Mouse (Mus musculus) embryonic facial prominence, embryonic 12.5 days (tissue): ENCODE measurements around the gene Fam25c. TPM values are rescaled to one million over a fixed set of nuclear protein-coding genes. Genes with fewer than 3 reads are reported as not detected.
A peak's percentile ranks its signal among the peaks of the same experiment; 100 is the strongest.

Source experiments
- ATAC-seq: fragments of 200-750 bp; cut with Nextera tagmentation; 2 replicates; pipeline ENCODE4 v1.8.0; 2017; ENCODE audit not compliant: insufficient number of reproducible peaks, insufficient read depth, low FRiP score, low TSS enrichment
- H3K27ac ChIP-seq: fragments of 300-500 bp; sonication (generic); 2 replicates; pipeline ENCODE4 v1.5.1; 2016; ENCODE audit warnings: mild to moderate bottlenecking
- H3K27me3 ChIP-seq: fragments of 300-500 bp; sonication (generic); 2 replicates; pipeline ENCODE4 v1.6.1; 2016; ENCODE audit warnings: mild to moderate bottlenecking, moderate library complexity
- H3K36me3 ChIP-seq: fragments of 300-500 bp; sonication (generic); 2 replicates; pipeline ENCODE4 v1.6.1; 2016; ENCODE audit warnings: mild to moderate bottlenecking
- H3K4me1 ChIP-seq: fragments of 300-500 bp; sonication (generic); 2 replicates; pipeline ENCODE4 v1.6.1; 2016
- H3K4me2 ChIP-seq: fragments of 300-500 bp; sonication (generic); replicated peaks from 2 replicates; pipeline ENCODE4 v1.6.1; 2016; ENCODE audit warnings: mild to moderate bottlenecking, moderate library complexity
- H3K4me3 ChIP-seq: fragments of 300-500 bp; sonication (generic); 2 replicates; pipeline ENCODE4 v1.5.1; 2016; ENCODE audit warnings: mild to moderate bottlenecking
- H3K9ac ChIP-seq: fragments of 300-500 bp; sonication (generic); 2 replicates; pipeline ENCODE4 v1.6.1; 2016; ENCODE audit warnings: mild to moderate bottlenecking, moderate library complexity
- H3K9me3 ChIP-seq: fragments of 300-500 bp; sonication (generic); 2 replicates; pipeline ENCODE4 v1.6.1; 2016; ENCODE audit warnings: mild to moderate bottlenecking, moderate library complexity
- WGBS: fragments of 180-500 bp; shearing (Covaris S2); methylation state at CpG from one replicate; pipeline ENCODE4 v1.1.7; 2016; 5-methylcytosine and 5-hydroxymethylcytosine counted together
- polyA plus RNA-seq: library from polyadenylated mRNA; unstranded; fragments of >200 nt; fragmentation: Nextera tagmentation; extraction: Ambion mirVana; gene quantifications from 2 replicates; pipeline ENCODE4 v1.2.1, GENCODE M21; 2016

Fam25c gene
- polyA plus RNA-seq, 1 experiment from 2014 or later, result not detected

GRCm38 (mm10) chr14:34362726-34363445 is 7.7 kb upstream of the Fam25c start:
- H3K27ac ChIP-seq, result no peak overlapping the region
- peaks cover 4% of the 10 kb centered on the region; the same call in 1 of the 2 replicates for H3K4me1 ChIP-seq
- H3K4me2 ChIP-seq, result peak overlapping the region; percentile 61
- peaks cover 17% of the 10 kb centered on the region for H3K27me3 ChIP-seq
- H3K36me3 ChIP-seq, result no peaks in the 10 kb centered on the region
- H3K9me3 ChIP-seq, result no peaks in the 10 kb centered on the region
- H3K9ac ChIP-seq, result 0 out of 2 replicates have a peak overlapping the region, but pooled peaks have one; percentile 16
- ATAC-seq, result no peak
- WGBS, result 28% methylated on average over 18 of the region's 18 CpGs
- H3K4me3 ChIP-seq, result peak overlapping the region; percentile 34

GRCm38 (mm10) chr14:34362135-34362534 is 6.9 kb upstream of the Fam25c start:
- no peak overlapping the region for H3K4me2 ChIP-seq
- WGBS, result 78% methylated on average over 4 of the region's 4 CpGs
- no peak overlapping the region for H3K9ac ChIP-seq
- ATAC-seq, result no peak
- peaks cover 17% of the 10 kb centered on the region for H3K27me3 ChIP-seq
- H3K36me3 ChIP-seq, result no peaks in the 10 kb centered on the region
- no peak overlapping the region for H3K27ac ChIP-seq
- no peak overlapping the region for H3K4me3 ChIP-seq
- H3K4me1 ChIP-seq, result peaks cover 4% of the 10 kb centered on the region; the same call in 1 of the 2 replicates
- H3K9me3 ChIP-seq, result no peaks in the 10 kb centered on the region

- peaks cover 4% of the 10 kb centered on the region; the same call in 1 of the 2 replicates for H3K4me1 ChIP-seq
Measured at GRCm38 (mm10) chr14:34360251-34360650, 5.0 kb upstream of the Fam25c start.

GRCm38 (mm10) chr14:34359676-34360244 is 4.5 kb upstream of the Fam25c start:
- Histone ChIP-seq H3K9me3 (no peaks in the 10 kb centered on the region), H3K27ac (no peak overlapping the region), H3K4me3 (no peak overlapping the region), H3K4me1 (peaks cover 4% of the 10 kb centered on the region; the same call in 1 of the 2 replicates), H3K4me2 (no peak overlapping the region), H3K9ac (no peak overlapping the region), H3K27me3 (peaks cover 17% of the 10 kb centered on the region), H3K36me3 (no peaks in the 10 kb centered on the region)
- ATAC-seq, result no peak
- WGBS, result 46% methylated on average over 5 of the region's 5 CpGs

More at GRCm38 (mm10) chr14:34360251-34360650, 5.0 kb upstream of the Fam25c start:
- no peak for ATAC-seq
- Histone ChIP-seq H3K36me3 (no peaks in the 10 kb centered on the region), H3K4me3 (no peak overlapping the region), H3K9me3 (no peaks in the 10 kb centered on the region), H3K4me2 (no peak overlapping the region), H3K27me3 (peaks cover 17% of the 10 kb centered on the region), H3K9ac (no peak overlapping the region), H3K27ac (no peak overlapping the region)
- WGBS, result 46% methylated on average over 6 of the region's 6 CpGs

- Histone ChIP-seq H3K27me3 (peaks cover 8% of the 10 kb centered on the region; the same call in 1 of the 2 replicates), H3K27ac (no peak overlapping the region), H3K36me3 (no peaks in the 10 kb centered on the region), H3K4me2 (no peak overlapping the region), H3K9ac (no peak overlapping the region), H3K4me1 (no peaks in the 10 kb centered on the region), H3K4me3 (no peak overlapping the region), H3K9me3 (no peaks in the 10 kb centered on the region)
- WGBS, result 79% methylated on average over 7 of the region's 7 CpGs
- no peak for ATAC-seq
Measured at GRCm38 (mm10) chr14:34357671-34358455, 2.6 kb upstream of the Fam25c start.

GRCm38 (mm10) chr14:34354456-34354855 is 777 bp downstream of the Fam25c start:
- Histone ChIP-seq H3K27ac (no peak overlapping the region), H3K4me1 (no peaks in the 10 kb centered on the region), H3K4me2 (no peak overlapping the region), H3K27me3 (no peaks in the 10 kb centered on the region), H3K9ac (no peak overlapping the region), H3K4me3 (no peak overlapping the region), H3K36me3 (no peaks in the 10 kb centered on the region), H3K9me3 (no peaks in the 10 kb centered on the region)
- WGBS, result 82% methylated on average over 4 of the region's 4 CpGs
- no peak for ATAC-seq

- Histone ChIP-seq H3K4me2 (no peak overlapping the region), H3K4me1 (no peaks in the 10 kb centered on the region), H3K9me3 (no peaks in the 10 kb centered on the region), H3K27me3 (no peaks in the 10 kb centered on the region), H3K36me3 (no peaks in the 10 kb centered on the region), H3K4me3 (no peak overlapping the region), H3K9ac (no peak overlapping the region), H3K27ac (no peak overlapping the region)
- 94% methylated on average over 3 of the region's 3 CpGs for WGBS
- no peak for ATAC-seq
Measured at GRCm38 (mm10) chr14:34353326-34353725, 1.9 kb downstream of the Fam25c start.

GRCm38 (mm10) chr14:34352523-34352922 is 2.7 kb downstream of the Fam25c start:
- WGBS, result 66% methylated on average over 6 of the region's 6 CpGs
- Histone ChIP-seq H3K4me3 (no peak overlapping the region), H3K27ac (no peak overlapping the region), H3K4me1 (no peaks in the 10 kb centered on the region), H3K9ac (no peak overlapping the region), H3K9me3 (no peaks in the 10 kb centered on the region), H3K27me3 (no peaks in the 10 kb centered on the region), H3K36me3 (no peaks in the 10 kb centered on the region), H3K4me2 (no peak overlapping the region)
- no peak for ATAC-seq

- Histone ChIP-seq H3K9ac (no peak overlapping the region), H3K4me1 (no peaks in the 10 kb centered on the region), H3K36me3 (no peaks in the 10 kb centered on the region), H3K4me2 (no peak overlapping the region), H3K27ac (no peak overlapping the region), H3K4me3 (no peak overlapping the region), H3K9me3 (no peaks in the 10 kb centered on the region), H3K27me3 (no peaks in the 10 kb centered on the region)
- 67% methylated on average over 3 of the region's 3 CpGs for WGBS
- ATAC-seq, result no peak
Measured at GRCm38 (mm10) chr14:34351660-34352059, 3.6 kb downstream of the Fam25c start.

- no peaks in the 10 kb centered on the region for H3K9me3 ChIP-seq
- no peak overlapping the region for H3K4me2 ChIP-seq
- no peak overlapping the region for H3K27ac ChIP-seq
- H3K27me3 ChIP-seq, result no peaks in the 10 kb centered on the region
- no peak for ATAC-seq
- peaks cover 5% of the 10 kb centered on the region; the same call in 1 of the 2 replicates for H3K36me3 ChIP-seq
- H3K4me1 ChIP-seq, result 0 out of 2 replicates have a peak, but pooled peaks cover 6% of the 10 kb centered on the region
- 86% methylated on average over 8 of the region's 8 CpGs for WGBS
- no peak overlapping the region for H3K4me3 ChIP-seq
- H3K9ac ChIP-seq, result no peak overlapping the region
Measured at GRCm38 (mm10) chr14:34349007-34349406, 6.2 kb downstream of the Fam25c start.

- Histone ChIP-seq H3K4me3 (no peak overlapping the region), H3K4me1 (0 out of 2 replicates have a peak, but pooled peaks cover 6% of the 10 kb centered on the region), H3K27ac (no peak overlapping the region), H3K27me3 (no peaks in the 10 kb centered on the region), H3K9me3 (no peaks in the 10 kb centered on the region), H3K9ac (no peak overlapping the region), H3K4me2 (no peak overlapping the region), H3K36me3 (peaks cover 8% of the 10 kb centered on the region)
- 80% methylated on average over 7 of the region's 7 CpGs for WGBS
- no peak for ATAC-seq
Measured at GRCm38 (mm10) chr14:34348301-34348700, 6.9 kb downstream of the Fam25c start.
